Mouse (Mus musculus) hindbrain, embryonic 12.5 days (tissue): ENCODE data around the gene Reln. TPM values are rescaled to one million over a fixed set of nuclear protein-coding genes. Genes with fewer than 3 reads are reported as not detected.

ENCODE experiments used
- ATAC-seq: fragments of 200-750 bp; cut with Nextera tagmentation; 2 replicates; pipeline ENCODE4 v1.8.0; 2017; ENCODE audit warnings: moderate TSS enrichment; ENCODE audit not compliant: low FRiP score
- H3K27ac ChIP-seq: fragments of 300-500 bp; sonication (generic); 2 replicates; pipeline ENCODE4 v1.5.1; 2016; ENCODE audit warnings: mild to moderate bottlenecking
- H3K27me3 ChIP-seq: fragments of 300-500 bp; sonication (generic); 2 replicates; pipeline ENCODE4 v1.6.1; 2016; ENCODE audit warnings: mild to moderate bottlenecking
- H3K36me3 ChIP-seq: fragments of 300-500 bp; sonication (generic); 2 replicates; pipeline ENCODE4 v1.6.1; 2016; ENCODE audit warnings: mild to moderate bottlenecking
- H3K4me1 ChIP-seq: fragments of 300-500 bp; sonication (generic); 2 replicates; pipeline ENCODE4 v1.6.1; 2016
- H3K4me2 ChIP-seq: fragments of 300-500 bp; sonication (generic); replicated peaks from 2 replicates; pipeline ENCODE4 v1.6.1; 2016; ENCODE audit warnings: mild to moderate bottlenecking
- H3K4me3 ChIP-seq: fragments of 300-500 bp; sonication (generic); 2 replicates; pipeline ENCODE4 v1.5.1; 2016; ENCODE audit warnings: mild to moderate bottlenecking
- H3K9ac ChIP-seq: fragments of 300-500 bp; sonication (generic); 2 replicates; pipeline ENCODE4 v1.6.1; 2016; ENCODE audit warnings: mild to moderate bottlenecking, moderate library complexity
- H3K9me3 ChIP-seq: fragments of 300-500 bp; sonication (generic); replicated peaks from 2 replicates; pipeline ENCODE4 v1.6.1; 2016; ENCODE audit warnings: mild to moderate bottlenecking
- WGBS: fragments of 180-500 bp; shearing (Covaris S2); methylation state at CpG from one replicate; pipeline ENCODE4 v1.1.7; 2016; 5-methylcytosine and 5-hydroxymethylcytosine counted together
- polyA plus RNA-seq: library from polyadenylated mRNA; unstranded; fragments of >200 nt; fragmentation: Nextera tagmentation; extraction: Ambion mirVana; gene quantifications from 2 replicates; pipeline ENCODE4 v1.2.1, GENCODE M21; 2016

The Reln gene
- polyA plus RNA-seq, 1 experiment from 2014 or later = 12.9 TPM

- Histone ChIP-seq H3K27ac (no peak overlapping the region), H3K36me3 (no peaks in the 10 kb centered on the region), H3K9ac (no peak overlapping the region), H3K9me3 (no peaks in the 10 kb centered on the region), H3K4me3 (no peak overlapping the region), H3K4me1 (no peaks in the 10 kb centered on the region), H3K4me2 (no peak overlapping the region), H3K27me3 (no peaks in the 10 kb centered on the region)
- WGBS = 96% methylated on average over 3 of the region's 3 CpGs
- no peak for ATAC-seq
Observed at GRCm38 (mm10) chr5:22255346-22255745, 89.2 kb downstream of the Reln start.

- Histone ChIP-seq H3K27ac (no peak overlapping the region), H3K27me3 (no peaks in the 10 kb centered on the region), H3K4me1 (no peaks in the 10 kb centered on the region), H3K9me3 (no peaks in the 10 kb centered on the region), H3K4me3 (no peak overlapping the region), H3K9ac (no peak overlapping the region), H3K36me3 (no peaks in the 10 kb centered on the region), H3K4me2 (no peak overlapping the region)
- ATAC-seq = no peak
- WGBS = 84% methylated on average over 3 of the region's 3 CpGs
Observed at GRCm38 (mm10) chr5:22253910-22254309, 90.6 kb downstream of the Reln start.

- H3K36me3 ChIP-seq = no peaks in the 10 kb centered on the region
- no peaks in the 10 kb centered on the region for H3K27me3 ChIP-seq
- H3K4me2 ChIP-seq = no peak overlapping the region
- H3K9me3 ChIP-seq = no peaks in the 10 kb centered on the region
- no peak overlapping the region for H3K9ac ChIP-seq
- H3K4me1 ChIP-seq = no peaks in the 10 kb centered on the region
- no peak overlapping the region for H3K27ac ChIP-seq
- no peak for ATAC-seq
- H3K4me3 ChIP-seq = no peak overlapping the region
- WGBS = 98% methylated on average over 6 of the region's 6 CpGs
Observed at GRCm38 (mm10) chr5:22253318-22253717, 91.2 kb downstream of the Reln start.

GRCm38 (mm10) chr5:22247850-22248249, 96.7 kb downstream of the Reln start:
- 48% methylated on average over 6 of the region's 6 CpGs for WGBS
- Histone ChIP-seq H3K27ac (no peak overlapping the region), H3K36me3 (no peaks in the 10 kb centered on the region), H3K4me2 (no peak overlapping the region), H3K4me1 (no peaks in the 10 kb centered on the region), H3K9ac (no peak overlapping the region), H3K9me3 (no peaks in the 10 kb centered on the region), H3K27me3 (no peaks in the 10 kb centered on the region), H3K4me3 (no peak overlapping the region)
- no peak for ATAC-seq

GRCm38 (mm10) chr5:22245056-22245455, 99.4 kb downstream of the Reln start:
- Histone ChIP-seq H3K36me3 (no peaks in the 10 kb centered on the region), H3K27me3 (no peaks in the 10 kb centered on the region), H3K4me1 (no peaks in the 10 kb centered on the region), H3K9me3 (no peaks in the 10 kb centered on the region), H3K9ac (no peak overlapping the region), H3K4me3 (no peak overlapping the region), H3K27ac (no peak overlapping the region), H3K4me2 (no peak overlapping the region)
- 91% methylated on average over 1 of the region's 1 CpGs for WGBS
- ATAC-seq = no peak

GRCm38 (mm10) chr5:22243538-22243937, 101.0 kb downstream of the Reln start:
- H3K4me3 ChIP-seq = no peak overlapping the region
- no peaks in the 10 kb centered on the region for H3K9me3 ChIP-seq
- ATAC-seq = no peak

GRCm38 (mm10) chr5:22241560-22241959, 102.9 kb downstream of the Reln start:
- H3K4me2 ChIP-seq = no peak overlapping the region
- 83% methylated on average over 4 of the region's 4 CpGs for WGBS
- H3K27ac ChIP-seq = no peak overlapping the region
- H3K4me3 ChIP-seq = no peak overlapping the region
- no peaks in the 10 kb centered on the region for H3K4me1 ChIP-seq
- H3K9ac ChIP-seq = no peak overlapping the region
- no peaks in the 10 kb centered on the region for H3K9me3 ChIP-seq
- H3K27me3 ChIP-seq = no peaks in the 10 kb centered on the region
- H3K36me3 ChIP-seq = no peaks in the 10 kb centered on the region
- no peak for ATAC-seq

More at GRCm38 (mm10) chr5:22243538-22243937, 101.0 kb downstream of the Reln start:
- Histone ChIP-seq H3K27me3 (no peaks in the 10 kb centered on the region), H3K27ac (no peak overlapping the region), H3K4me2 (no peak overlapping the region), H3K4me1 (no peaks in the 10 kb centered on the region), H3K9ac (no peak overlapping the region), H3K36me3 (no peaks in the 10 kb centered on the region)
- 92% methylated on average over 2 of the region's 2 CpGs for WGBS

- no peaks in the 10 kb centered on the region for H3K9me3 ChIP-seq
- no peak overlapping the region for H3K27ac ChIP-seq
- H3K4me3 ChIP-seq = no peak overlapping the region
- H3K4me2 ChIP-seq = no peak overlapping the region
- H3K27me3 ChIP-seq = no peaks in the 10 kb centered on the region
- 68% methylated on average over 6 of the region's 6 CpGs for WGBS
- no peak overlapping the region for H3K9ac ChIP-seq
- no peaks in the 10 kb centered on the region for H3K4me1 ChIP-seq
- no peak for ATAC-seq
- no peaks in the 10 kb centered on the region for H3K36me3 ChIP-seq
Observed at GRCm38 (mm10) chr5:22236801-22237200, 107.7 kb downstream of the Reln start.

- H3K4me2 ChIP-seq = no peak overlapping the region
- ATAC-seq = no peak
- WGBS = 84% methylated on average over 4 of the region's 4 CpGs
Observed at GRCm38 (mm10) chr5:22224515-22224914, 120.0 kb downstream of the Reln start.

GRCm38 (mm10) chr5:22223940-22224339, 120.6 kb downstream of the Reln start:
- no peak for ATAC-seq
- no peak overlapping the region for H3K9ac ChIP-seq
- 81% methylated on average over 2 of the region's 2 CpGs for WGBS
- H3K9me3 ChIP-seq = no peaks in the 10 kb centered on the region
- H3K27me3 ChIP-seq = no peaks in the 10 kb centered on the region
- H3K27ac ChIP-seq = no peak overlapping the region
- no peaks in the 10 kb centered on the region for H3K36me3 ChIP-seq
- no peak overlapping the region for H3K4me3 ChIP-seq
- no peak overlapping the region for H3K4me2 ChIP-seq
- H3K4me1 ChIP-seq = no peaks in the 10 kb centered on the region

More at GRCm38 (mm10) chr5:22224515-22224914, 120.0 kb downstream of the Reln start:
- H3K36me3 ChIP-seq = no peaks in the 10 kb centered on the region
- no peaks in the 10 kb centered on the region for H3K27me3 ChIP-seq
- H3K4me3 ChIP-seq = no peak overlapping the region
- no peaks in the 10 kb centered on the region for H3K4me1 ChIP-seq
- H3K27ac ChIP-seq = no peak overlapping the region
- H3K9me3 ChIP-seq = no peaks in the 10 kb centered on the region
- H3K9ac ChIP-seq = no peak overlapping the region

- 61% methylated on average over 8 of the region's 8 CpGs for WGBS
- Histone ChIP-seq H3K27ac (peak overlapping the region; percentile 55), H3K9ac (no peak overlapping the region), H3K4me2 (no peak overlapping the region), H3K4me3 (no peak overlapping the region), H3K36me3 (no peaks in the 10 kb centered on the region), H3K9me3 (no peaks in the 10 kb centered on the region), H3K27me3 (no peaks in the 10 kb centered on the region), H3K4me1 (peaks cover 3% of the 10 kb centered on the region; the same call in 1 of the 2 replicates)
- ATAC-seq = peak; percentile 79
Observed at GRCm38 (mm10) chr5:22208311-22209021, 136.0 kb downstream of the Reln start.

GRCm38 (mm10) chr5:22197926-22198325, 146.6 kb downstream of the Reln start:
- Histone ChIP-seq H3K4me2 (no peak overlapping the region), H3K4me1 (peaks cover 12% of the 10 kb centered on the region), H3K27ac (no peak overlapping the region), H3K9me3 (no peaks in the 10 kb centered on the region), H3K27me3 (no peaks in the 10 kb centered on the region), H3K36me3 (no peaks in the 10 kb centered on the region), H3K4me3 (no peak overlapping the region), H3K9ac (no peak overlapping the region)
- ATAC-seq = no peak
- WGBS = 84% methylated on average over 2 of the region's 2 CpGs

GRCm38 (mm10) chr5:22196891-22197290, 147.6 kb downstream of the Reln start:
- Histone ChIP-seq H3K4me2 (no peak overlapping the region), H3K27ac (peak overlapping the region; percentile 1), H3K36me3 (no peaks in the 10 kb centered on the region), H3K4me3 (no peak overlapping the region), H3K27me3 (no peaks in the 10 kb centered on the region), H3K4me1 (peaks cover 12% of the 10 kb centered on the region), H3K9ac (no peak overlapping the region), H3K9me3 (no peaks in the 10 kb centered on the region)
- peak; percentile 42; the same call in 1 of the 2 replicates for ATAC-seq
- WGBS = 73% methylated on average over 2 of the region's 2 CpGs
